Mouse (Mus musculus): ENCODE data around the gene Slc37a1. TPM values are rescaled to one million over a fixed set of nuclear protein-coding genes. Genes with fewer than 3 reads are reported as not detected.
A peak's percentile ranks its signal among the peaks of the same experiment; 100 is the strongest.

The Slc37a1 gene
- 2.4 and 2.5 TPM in 2 replicates for polyA plus RNA-seq (2015; fragmentation: Nextera tagmentation; extraction: Ambion mirVana)

DNA sequence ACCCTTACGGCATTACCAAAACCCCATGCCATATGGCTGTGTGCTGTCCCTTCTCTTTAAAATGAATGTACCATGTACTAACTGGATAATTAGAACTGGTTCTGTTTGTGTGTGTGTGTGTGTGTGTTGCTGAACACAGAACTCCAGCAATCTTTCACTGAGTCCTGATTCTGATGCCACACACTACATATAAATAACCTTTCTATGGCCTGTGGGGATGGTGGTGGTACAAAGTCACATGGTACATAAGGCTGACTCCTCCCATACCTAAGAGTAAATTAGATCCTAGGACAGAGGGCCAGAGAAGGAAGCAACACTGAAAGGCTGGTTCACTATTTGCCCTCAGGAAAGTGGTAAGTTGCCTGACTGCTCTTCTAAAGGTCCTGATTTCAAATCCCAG is at the start of gene Slc37a1:
TSS of gene Slc37a1 (plus strand) at position 301 of the 400 bp plus-strand sequence.
- no peaks in the 10 kb centered on the region for H3K27me3 ChIP-seq (ENCODE audit: control insufficient read depth, insufficient read depth, low read depth, low read length)
- no peaks in the 10 kb centered on the region for H3K9me3 ChIP-seq (replicated peaks; ENCODE audit: control insufficient read depth, low read length)
- WGBS (ENCODE audit: insufficient replicate concordance), result 66% methylated on average over 1 of the region's 1 CpGs
- H3K9ac ChIP-seq (ENCODE audit: low read depth, low read length), result no peak within 1 kb of the TSS
- no peaks in the 10 kb centered on the region for H3K4me1 ChIP-seq (ENCODE audit: control insufficient read depth, low read depth, low read length)
- H3K4me3 ChIP-seq (ENCODE audit: low read depth, low read length), result no peak within 1 kb of the TSS
- H3K27ac ChIP-seq (ENCODE audit: low read length), result no peak within 1 kb of the TSS
- no peak within 1 kb of the TSS for H3K4me2 ChIP-seq (ENCODE audit: low read depth, low read length)
- no peak for ATAC-seq (ENCODE audit: low read depth)
- no peaks in the 10 kb centered on the region for H3K36me3 ChIP-seq (ENCODE audit: control insufficient read depth, insufficient read depth)

DNA sequence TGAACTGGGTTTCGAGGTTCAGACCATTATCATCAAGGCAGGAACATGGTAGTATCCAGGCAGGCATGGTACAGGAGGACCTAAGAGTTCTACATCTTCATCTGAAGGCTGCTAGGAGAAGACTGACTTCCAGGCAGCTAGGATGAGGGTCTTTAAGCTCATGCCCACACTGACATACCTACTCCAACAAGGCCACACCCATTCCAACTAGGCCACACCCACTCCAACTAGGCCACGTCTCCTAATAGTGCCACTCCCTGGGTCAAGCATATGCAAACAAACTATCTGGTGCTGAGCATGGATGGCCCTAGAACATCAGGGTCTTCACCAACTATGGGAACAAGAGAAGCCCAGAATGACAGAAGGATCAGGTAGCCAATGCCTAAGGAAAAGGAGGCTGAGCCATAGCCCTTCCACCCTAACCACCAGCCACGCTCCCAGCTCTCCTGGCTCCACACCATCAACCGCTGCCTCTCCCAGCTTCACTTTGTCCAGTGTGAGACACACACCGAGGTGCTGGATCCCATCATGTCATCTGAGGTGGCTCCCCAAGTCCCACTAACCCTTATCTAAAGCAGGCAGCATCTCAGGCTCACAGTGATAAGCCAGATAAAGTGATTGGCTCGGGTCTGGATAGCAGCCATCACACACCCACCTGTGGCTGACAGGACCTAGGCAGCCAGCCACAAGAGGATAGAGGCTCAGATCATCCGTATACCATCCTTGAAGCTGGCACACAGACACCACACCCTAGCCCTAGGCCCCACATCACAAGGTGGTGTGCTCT is 48.2 kb upstream of the Slc37a1 start:
- ATAC-seq (ENCODE audit: low read depth), result peak; percentile 67
- 47% methylated on average over 7 of the region's 7 CpGs for WGBS (ENCODE audit: insufficient replicate concordance)
- Histone ChIP-seq H3K4me2 (ENCODE audit: low read depth, low read length) (no peak overlapping the region), H3K9ac (ENCODE audit: low read depth, low read length) (no peak overlapping the region), H3K4me3 (ENCODE audit: low read depth, low read length) (no peak overlapping the region), H3K27ac (ENCODE audit: low read length) (no peak overlapping the region), H3K36me3 (ENCODE audit: control insufficient read depth, insufficient read depth) (no peaks in the 10 kb centered on the region; the same call in none of the 2 replicates), H3K9me3 (replicated peaks; ENCODE audit: control insufficient read depth, low read length) (no peaks in the 10 kb centered on the region), H3K27me3 (ENCODE audit: control insufficient read depth, insufficient read depth, low read depth, low read length) (no peaks in the 10 kb centered on the region), H3K4me1 (ENCODE audit: control insufficient read depth, low read depth, low read length) (peaks cover 6% of the 10 kb centered on the region)

DNA sequence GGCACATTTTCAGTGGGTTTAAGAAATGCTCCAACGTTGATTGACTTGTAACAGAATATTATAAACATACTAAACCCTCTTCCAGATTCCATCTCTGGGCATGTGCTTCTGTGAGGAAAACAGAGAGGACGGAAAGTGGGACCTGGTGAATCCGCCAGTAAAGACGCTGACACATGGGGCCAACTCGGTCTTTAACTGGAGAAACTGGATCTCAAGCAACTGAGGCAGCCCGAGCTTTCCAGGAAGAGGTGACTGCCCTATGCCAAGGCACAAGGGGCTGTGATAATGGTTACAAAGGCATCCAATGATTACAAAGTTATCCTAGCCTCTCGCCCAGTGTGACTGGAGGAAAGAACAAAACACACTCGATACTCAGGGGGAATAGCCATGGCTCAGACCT is 45.4 kb upstream of the Slc37a1 start:
- no peaks in the 10 kb centered on the region; the same call in none of the 2 replicates for H3K36me3 ChIP-seq (ENCODE audit: control insufficient read depth, insufficient read depth)
- H3K9me3 ChIP-seq (replicated peaks; ENCODE audit: control insufficient read depth, low read length), result 0 out of 2 replicates have a peak, but pooled peaks cover 4% of the 10 kb centered on the region
- 67% methylated on average over 8 of the region's 8 CpGs for WGBS (ENCODE audit: insufficient replicate concordance)
- no peak overlapping the region for H3K4me2 ChIP-seq (ENCODE audit: low read depth, low read length)
- no peak overlapping the region for H3K9ac ChIP-seq (ENCODE audit: low read depth, low read length)
- no peak for ATAC-seq (ENCODE audit: low read depth)
- no peak overlapping the region for H3K4me3 ChIP-seq (ENCODE audit: low read depth, low read length)
- H3K27me3 ChIP-seq (ENCODE audit: control insufficient read depth, insufficient read depth, low read depth, low read length), result no peaks in the 10 kb centered on the region
- no peak overlapping the region for H3K27ac ChIP-seq (ENCODE audit: low read length)
- H3K4me1 ChIP-seq (ENCODE audit: control insufficient read depth, low read depth, low read length), result peaks cover 6% of the 10 kb centered on the region

DNA sequence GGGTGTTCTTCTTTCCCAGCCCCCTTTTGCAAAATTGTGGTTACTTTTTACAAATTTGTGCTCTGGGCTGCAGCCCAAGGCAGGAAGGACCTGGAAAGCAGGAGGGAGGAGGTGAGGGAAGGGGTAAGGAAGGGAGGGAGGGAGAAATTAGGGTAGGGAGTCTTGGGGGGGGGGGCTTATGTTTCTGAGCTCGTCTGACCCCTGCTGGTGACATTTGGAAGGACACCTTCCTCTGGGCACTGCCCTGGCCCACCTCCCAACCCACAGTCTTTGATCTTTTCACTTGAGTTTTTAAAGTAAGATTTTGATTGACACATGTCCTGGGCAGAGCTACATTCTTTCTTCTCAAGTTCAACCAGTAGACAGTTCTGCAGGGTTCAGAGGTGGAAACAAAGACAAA is 43.8 kb upstream of the Slc37a1 start:
- WGBS (ENCODE audit: insufficient replicate concordance), result 7% methylated on average over 1 of the region's 1 CpGs
- Histone ChIP-seq H3K27me3 (ENCODE audit: control insufficient read depth, insufficient read depth, low read depth, low read length) (no peaks in the 10 kb centered on the region), H3K4me2 (ENCODE audit: low read depth, low read length) (no peak overlapping the region), H3K4me1 (ENCODE audit: control insufficient read depth, low read depth, low read length) (peaks cover 6% of the 10 kb centered on the region), H3K4me3 (ENCODE audit: low read depth, low read length) (no peak overlapping the region), H3K27ac (ENCODE audit: low read length) (no peak overlapping the region), H3K9me3 (replicated peaks; ENCODE audit: control insufficient read depth, low read length) (0 out of 2 replicates have a peak, but pooled peaks cover 4% of the 10 kb centered on the region), H3K36me3 (ENCODE audit: control insufficient read depth, insufficient read depth) (no peaks in the 10 kb centered on the region; the same call in 1 of the 2 replicates), H3K9ac (ENCODE audit: low read depth, low read length) (no peak overlapping the region)
- ATAC-seq (ENCODE audit: low read depth), result no peak

DNA sequence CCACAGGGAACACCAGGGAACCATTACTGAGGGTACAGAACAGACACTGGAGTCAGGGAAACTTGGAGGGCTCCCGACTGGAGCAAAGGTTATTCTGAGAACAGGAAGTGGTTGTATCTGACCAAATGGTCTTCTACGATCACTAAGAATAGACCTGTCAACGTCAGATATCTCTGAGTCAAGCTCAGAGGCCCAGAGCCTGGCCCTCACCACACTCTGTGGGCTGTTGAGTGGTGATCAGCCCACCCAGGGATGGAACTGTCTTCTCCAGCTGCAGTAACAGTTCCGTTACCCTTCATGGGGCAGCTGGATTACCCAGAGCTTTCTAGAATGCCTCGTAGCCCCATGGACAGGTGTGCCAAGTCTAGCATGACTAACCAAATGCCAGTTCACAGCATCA is 41.3 kb upstream of the Slc37a1 start:
- WGBS (ENCODE audit: insufficient replicate concordance), result 24% methylated on average over 5 of the region's 5 CpGs
- Histone ChIP-seq H3K4me3 (ENCODE audit: low read depth, low read length) (no peak overlapping the region), H3K36me3 (ENCODE audit: control insufficient read depth, insufficient read depth) (no peaks in the 10 kb centered on the region; the same call in 1 of the 2 replicates), H3K4me1 (ENCODE audit: control insufficient read depth, low read depth, low read length) (no peaks in the 10 kb centered on the region; the same call in none of the 2 replicates), H3K27ac (ENCODE audit: low read length) (no peak overlapping the region), H3K9me3 (replicated peaks; ENCODE audit: control insufficient read depth, low read length) (0 out of 2 replicates have a peak, but pooled peaks cover 4% of the 10 kb centered on the region), H3K9ac (ENCODE audit: low read depth, low read length) (no peak overlapping the region), H3K4me2 (ENCODE audit: low read depth, low read length) (no peak overlapping the region), H3K27me3 (ENCODE audit: control insufficient read depth, insufficient read depth, low read depth, low read length) (no peaks in the 10 kb centered on the region)
- ATAC-seq (ENCODE audit: low read depth), result 0 out of 2 replicates have a peak, but pooled peaks have one; percentile 24

DNA sequence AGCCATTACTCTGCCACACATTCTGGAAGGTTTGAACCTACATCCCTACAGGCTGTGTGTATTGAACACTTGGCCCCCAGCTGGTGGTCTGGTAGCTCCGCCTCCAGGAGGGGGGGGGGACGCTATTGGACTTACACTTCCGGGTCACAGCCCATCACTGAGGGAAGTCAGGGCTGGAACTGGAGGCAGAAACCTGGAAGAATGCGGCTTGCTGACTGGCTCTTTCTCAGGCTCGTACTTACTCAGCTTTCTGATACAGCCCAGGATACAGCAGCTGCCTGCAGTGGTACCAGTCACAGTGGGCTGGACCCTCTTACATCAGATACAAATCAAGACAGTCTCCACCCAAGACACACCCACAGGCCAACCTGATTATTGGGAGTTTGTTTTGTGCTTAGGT is 39.4 kb upstream of the Slc37a1 start:
- no peak overlapping the region for H3K27ac ChIP-seq (ENCODE audit: low read length)
- no peaks in the 10 kb centered on the region for H3K36me3 ChIP-seq (ENCODE audit: control insufficient read depth, insufficient read depth)
- no peak overlapping the region for H3K4me2 ChIP-seq (ENCODE audit: low read depth, low read length)
- no peaks in the 10 kb centered on the region; the same call in none of the 2 replicates for H3K4me1 ChIP-seq (ENCODE audit: control insufficient read depth, low read depth, low read length)
- ATAC-seq (ENCODE audit: low read depth), result no peak
- H3K27me3 ChIP-seq (ENCODE audit: control insufficient read depth, insufficient read depth, low read depth, low read length), result no peaks in the 10 kb centered on the region
- no peak overlapping the region for H3K9ac ChIP-seq (ENCODE audit: low read depth, low read length)
- WGBS (ENCODE audit: insufficient replicate concordance), result 28% methylated on average over 5 of the region's 5 CpGs
- 0 out of 2 replicates have a peak, but pooled peaks cover 4% of the 10 kb centered on the region for H3K9me3 ChIP-seq (replicated peaks; ENCODE audit: control insufficient read depth, low read length)
- no peak overlapping the region for H3K4me3 ChIP-seq (ENCODE audit: low read depth, low read length)

DNA sequence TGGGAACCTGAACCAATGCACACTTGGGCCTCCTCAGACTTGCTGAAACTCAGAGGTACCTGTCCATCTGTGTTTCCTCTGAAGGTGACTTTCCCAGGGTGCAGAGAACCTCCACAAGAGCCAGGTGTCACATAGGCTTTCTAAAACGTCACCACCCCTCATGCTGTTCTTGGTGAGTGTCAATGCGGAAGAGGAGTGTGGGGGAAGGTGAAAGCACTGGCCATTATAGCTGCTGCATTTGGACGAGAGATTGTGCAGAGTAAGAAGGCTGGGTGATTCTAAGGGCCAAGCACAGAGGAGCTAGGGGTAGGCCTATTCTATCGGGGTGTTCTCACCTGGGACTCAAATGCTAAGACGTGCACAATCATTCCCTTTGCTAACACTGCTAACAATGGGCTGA is 32.6 kb upstream of the Slc37a1 start:
- H3K4me3 ChIP-seq (ENCODE audit: low read depth, low read length), result no peak overlapping the region
- 56% methylated on average over 5 of the region's 5 CpGs for WGBS (ENCODE audit: insufficient replicate concordance)
- H3K9ac ChIP-seq (ENCODE audit: low read depth, low read length), result no peak overlapping the region
- no peaks in the 10 kb centered on the region for H3K9me3 ChIP-seq (replicated peaks; ENCODE audit: control insufficient read depth, low read length)
- no peak overlapping the region for H3K4me2 ChIP-seq (ENCODE audit: low read depth, low read length)
- no peaks in the 10 kb centered on the region for H3K4me1 ChIP-seq (ENCODE audit: control insufficient read depth, low read depth, low read length)
- H3K27ac ChIP-seq (ENCODE audit: low read length), result no peak overlapping the region
- no peak for ATAC-seq (ENCODE audit: low read depth)
- no peaks in the 10 kb centered on the region for H3K36me3 ChIP-seq (ENCODE audit: control insufficient read depth, insufficient read depth)
- no peaks in the 10 kb centered on the region for H3K27me3 ChIP-seq (ENCODE audit: control insufficient read depth, insufficient read depth, low read depth, low read length)

DNA sequence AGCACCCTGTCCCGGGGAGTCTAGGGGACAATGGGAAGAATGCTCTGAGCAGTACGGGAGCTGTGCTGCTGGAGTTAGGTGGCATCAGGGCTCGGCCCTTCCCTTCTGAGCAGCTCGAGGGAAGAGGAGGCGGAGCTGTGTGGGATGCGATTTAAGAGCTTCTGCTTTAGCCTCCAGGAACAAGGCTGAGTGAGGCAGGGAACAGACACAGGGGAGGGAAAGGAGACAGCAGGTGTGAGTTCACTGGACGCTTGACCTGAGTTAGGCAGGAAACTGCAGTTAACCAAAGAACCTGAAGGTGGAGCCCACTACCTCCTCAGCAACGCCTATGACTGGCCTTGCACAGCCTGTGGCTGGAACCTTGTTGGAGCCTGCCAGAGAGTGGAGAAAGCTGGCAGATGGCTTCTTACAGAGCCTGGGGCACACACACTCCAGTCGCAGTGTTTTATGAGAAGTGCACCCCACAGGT is 32.1 kb upstream of the Slc37a1 start:
- Histone ChIP-seq H3K36me3 (ENCODE audit: control insufficient read depth, insufficient read depth) (no peaks in the 10 kb centered on the region), H3K4me3 (ENCODE audit: low read depth, low read length) (no peak overlapping the region), H3K4me1 (ENCODE audit: control insufficient read depth, low read depth, low read length) (no peaks in the 10 kb centered on the region), H3K9me3 (replicated peaks; ENCODE audit: control insufficient read depth, low read length) (no peaks in the 10 kb centered on the region), H3K4me2 (ENCODE audit: low read depth, low read length) (no peak overlapping the region), H3K9ac (ENCODE audit: low read depth, low read length) (no peak overlapping the region), H3K27me3 (ENCODE audit: control insufficient read depth, insufficient read depth, low read depth, low read length) (no peaks in the 10 kb centered on the region), H3K27ac (ENCODE audit: low read length) (no peak overlapping the region)
- WGBS (ENCODE audit: insufficient replicate concordance), result 19% methylated on average over 9 of the region's 9 CpGs
- peak; percentile 50; the same call in 1 of the 2 replicates for ATAC-seq (ENCODE audit: low read depth)

DNA sequence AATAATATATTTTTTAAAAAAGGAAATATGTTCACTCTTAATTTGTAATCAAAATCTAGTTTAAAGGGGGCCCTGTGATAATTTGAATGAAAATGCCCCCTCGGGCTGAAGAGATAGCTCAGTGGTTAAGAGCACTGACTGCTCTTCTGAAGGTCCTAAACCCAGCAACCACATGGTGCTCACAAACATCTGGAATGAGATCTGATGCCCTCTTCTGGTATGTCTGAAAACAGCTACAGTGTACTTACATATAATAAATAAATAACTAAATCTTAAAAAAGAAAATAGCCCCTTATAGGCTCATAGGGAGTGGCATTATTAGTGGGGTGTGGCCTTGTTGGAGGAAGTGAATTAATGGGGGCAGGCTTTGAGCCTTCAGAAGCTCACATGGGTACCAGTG is 29.4 kb upstream of the Slc37a1 start:
- ATAC-seq (ENCODE audit: low read depth), result no peak
- Histone ChIP-seq H3K27ac (ENCODE audit: low read length) (no peak overlapping the region), H3K4me1 (ENCODE audit: control insufficient read depth, low read depth, low read length) (peaks cover 2% of the 10 kb centered on the region), H3K9me3 (replicated peaks; ENCODE audit: control insufficient read depth, low read length) (no peaks in the 10 kb centered on the region), H3K27me3 (ENCODE audit: control insufficient read depth, insufficient read depth, low read depth, low read length) (no peaks in the 10 kb centered on the region), H3K36me3 (ENCODE audit: control insufficient read depth, insufficient read depth) (no peaks in the 10 kb centered on the region), H3K4me2 (ENCODE audit: low read depth, low read length) (no peak overlapping the region), H3K4me3 (ENCODE audit: low read depth, low read length) (no peak overlapping the region), H3K9ac (ENCODE audit: low read depth, low read length) (no peak overlapping the region)
- whole genome bisulfite sequencing (ENCODE audit: insufficient replicate concordance), result 37% methylated on average over 1 of the region's 1 CpGs
